Mouse (Mus musculus) embryonic fibroblast, embryonic 13.5 days (primary cell): Measurements from ENCODE around the gene Tsnax.

Experiments used
- CTCF ChIP-seq: IDR thresholded peaks from 2 replicates; pipeline ENCODE4 v1.5.1; 2011; ENCODE audit warnings: mild to moderate bottlenecking, control low read depth, low read length, moderate library complexity, borderline replicate concordance; ENCODE audit not compliant: insufficient read depth
- POLR2A ChIP-seq: IDR thresholded peaks from 2 replicates; pipeline ENCODE4 v1.6.1; 2011; ENCODE audit warnings: low read depth, mild to moderate bottlenecking, control low read depth, low read length, moderate library complexity

DNA sequence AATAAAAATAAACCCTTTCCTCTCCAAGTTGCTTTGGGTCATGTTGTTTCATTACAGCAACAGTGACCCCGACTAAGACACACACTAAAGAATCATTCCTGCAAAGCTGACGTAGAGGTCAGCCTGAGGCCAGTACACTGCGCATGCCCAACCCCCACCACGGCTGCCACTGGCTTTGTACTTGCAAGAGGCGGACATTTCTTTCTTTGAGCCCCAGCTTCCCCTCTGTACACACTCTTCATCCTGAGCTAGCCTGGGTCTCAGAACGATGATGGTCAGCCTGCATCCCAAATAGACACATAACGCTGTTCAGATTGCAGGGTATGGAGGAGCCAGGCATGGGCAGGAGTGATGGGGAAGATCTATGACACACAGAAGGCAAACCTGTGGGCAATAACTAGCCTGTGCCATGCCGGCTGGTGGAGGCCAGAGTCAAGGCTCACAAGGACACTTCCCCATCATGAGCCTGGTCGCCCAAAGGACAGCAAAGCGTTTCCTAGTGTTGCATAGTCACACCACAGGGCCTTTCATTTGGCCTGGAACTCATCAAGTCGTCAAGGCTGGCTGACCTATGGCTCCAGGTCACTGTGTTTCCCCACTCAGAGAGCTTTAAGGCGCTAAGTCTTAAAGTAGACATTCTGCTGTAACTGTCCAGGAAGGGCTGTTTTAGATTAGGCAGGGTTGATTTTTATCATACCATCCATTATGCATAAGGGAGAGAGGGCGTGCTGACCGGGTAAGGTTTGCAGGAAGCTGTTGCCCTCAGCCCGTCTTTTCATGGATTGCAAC lies 28.0 kb downstream of the Tsnax start:
- TF ChIP-seq CTCF (no peak), POLR2A (no peak)
